Mouse (Mus musculus) cortical plate, adult 2 months (tissue): ENCODE measurements around the gene Cd46.

Experiments used
- CTCF ChIP-seq: fragments of 200-500 bp; IDR thresholded peaks from 2 replicates; pipeline ENCODE4 v1.5.1; 2011; ENCODE audit warnings: mild to moderate bottlenecking, control low read depth, low read length; ENCODE audit not compliant: insufficient read depth; ENCODE audit errors: extremely low read depth
- POLR2A ChIP-seq: fragments of 200-500 bp; IDR thresholded peaks from 2 replicates; pipeline ENCODE4 v1.6.1; 2011; ENCODE audit warnings: mild to moderate bottlenecking, low read length, control low read depth; ENCODE audit not compliant: insufficient read depth; ENCODE audit errors: extremely low read depth

GRCm38 (mm10) chr1:195114414-195114813 is 22.4 kb upstream of the Cd46 start:
- TF ChIP-seq CTCF: no peak
- TF ChIP-seq POLR2A: no peak
